Mouse (Mus musculus) splenic B cell, adult 2 months (primary cell): ENCODE results near the gene Vmn2r89.

Experiments
- DNase-seq: peaks from one replicate; pipeline ENCODE4 v3.0.0-alpha.2; 2011; ENCODE audit warnings: low read depth, low spot score
- H3K27me3 ChIP-seq: 2 replicates; pipeline ENCODE4 v1.6.1; 2012; ENCODE audit warnings: mild to moderate bottlenecking, low read length, moderate library complexity, mixed read lengths; ENCODE audit not compliant: control insufficient read depth, poor library complexity, insufficient read depth, severe bottlenecking
- H3K36me3 ChIP-seq: 2 replicates; pipeline ENCODE4 v1.6.1; 2012; ENCODE audit warnings: mild to moderate bottlenecking, low read length, moderate library complexity, mixed read lengths; ENCODE audit not compliant: control insufficient read depth, poor library complexity, insufficient read depth, severe bottlenecking

Gene Vmn2r89

DNA sequence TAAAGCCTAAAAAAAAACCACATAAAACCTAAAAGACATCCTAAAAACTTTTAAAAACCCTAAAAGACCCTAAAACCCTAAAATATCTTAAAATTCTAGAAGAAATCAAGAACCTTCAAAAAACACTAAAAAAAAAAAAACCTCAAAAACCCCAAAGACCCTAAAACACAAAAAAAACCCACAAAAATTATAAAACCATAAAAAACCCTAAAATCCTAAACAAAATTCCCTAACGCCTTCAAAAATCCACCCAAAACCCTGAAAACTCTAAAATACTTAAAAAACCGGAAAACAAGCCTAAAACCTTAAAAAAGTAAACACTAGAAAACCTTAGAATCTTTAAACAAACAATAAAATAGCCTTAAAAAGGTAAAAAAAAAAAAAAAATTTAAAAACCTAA lies 46.3 kb downstream of the Vmn2r89 start:
- no peaks in the 10 kb centered on the region for H3K36me3 ChIP-seq
- no peaks in the 10 kb centered on the region for H3K27me3 ChIP-seq
- DNase-seq: no peak

DNA sequence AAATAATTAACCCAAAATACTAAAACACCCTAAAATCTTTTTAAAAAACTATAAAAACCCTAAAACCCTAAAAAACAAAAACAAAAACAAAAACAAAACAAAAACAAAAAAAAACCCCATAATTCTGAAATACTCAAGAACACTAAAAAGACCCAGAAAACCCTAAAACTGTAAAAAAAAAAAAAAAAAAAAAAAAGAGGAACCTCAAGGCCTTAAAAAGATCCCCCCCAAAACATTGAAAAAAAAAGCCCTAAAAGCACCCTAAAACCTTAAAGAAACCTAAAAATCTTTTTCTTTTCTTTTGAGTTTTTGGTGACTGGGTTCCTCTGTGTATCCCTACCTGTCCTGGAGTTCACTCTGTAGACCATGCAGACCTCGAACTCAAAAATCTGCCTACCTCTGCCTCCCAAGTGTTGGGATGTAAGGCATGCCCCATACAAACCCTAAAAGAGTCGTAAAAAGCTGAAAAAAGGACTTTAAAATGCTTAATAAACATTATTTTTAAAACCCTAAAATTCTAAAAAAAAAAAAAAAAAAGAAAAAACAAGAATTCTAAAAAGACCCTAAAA lies 48.1 kb downstream of the Vmn2r89 start:
- no peak for DNase-seq
- Histone ChIP-seq H3K27me3 (no peaks in the 10 kb centered on the region), H3K36me3 (no peaks in the 10 kb centered on the region)

DNA sequence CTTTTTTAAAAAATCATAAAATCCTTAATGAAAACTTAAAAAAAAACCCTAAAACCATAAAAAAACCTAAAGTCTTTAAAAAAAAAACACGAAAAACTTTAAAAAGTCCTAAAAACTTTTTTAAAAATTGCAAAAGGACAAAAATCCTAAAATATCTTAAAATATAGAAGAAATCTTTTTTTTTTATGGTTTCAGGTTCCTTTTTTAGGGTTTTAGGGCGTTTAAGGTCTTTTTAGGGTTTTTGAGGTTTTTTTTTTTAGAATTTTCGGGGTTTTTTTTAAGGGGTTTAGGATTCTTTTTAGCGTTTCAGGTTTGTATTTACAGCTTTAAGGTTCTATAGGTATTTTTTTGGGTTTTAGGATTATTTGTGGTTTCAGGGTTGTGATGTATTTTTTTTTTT lies 48.8 kb downstream of the Vmn2r89 start:
- DNase-seq: no peak
- H3K36me3 ChIP-seq: no peaks in the 10 kb centered on the region
- no peaks in the 10 kb centered on the region for H3K27me3 ChIP-seq

DNA sequence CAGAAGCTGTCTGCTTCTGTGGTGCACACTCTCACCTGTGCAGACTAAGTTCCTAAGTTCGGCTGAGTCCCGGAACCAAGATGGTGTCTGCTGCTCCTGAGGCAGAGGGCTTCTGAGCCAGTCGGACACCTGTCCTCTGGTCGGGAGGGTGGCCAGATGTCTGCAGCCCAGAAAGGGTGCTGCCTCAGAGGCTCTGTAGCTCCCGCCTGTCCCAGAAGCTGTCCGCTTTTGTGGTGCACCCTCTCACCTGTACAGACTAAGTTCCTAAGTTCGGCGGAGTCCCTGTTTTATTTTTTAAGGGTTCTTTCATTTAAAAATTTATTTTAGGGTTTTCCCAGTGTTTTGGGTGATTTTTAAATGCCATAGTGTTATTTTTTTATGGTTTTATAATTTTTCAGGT lies 55.8 kb downstream of the Vmn2r89 start:
- no peaks in the 10 kb centered on the region for H3K27me3 ChIP-seq
- no peak for DNase-seq

More for the DNA sequence above, 55.8 kb downstream of the Vmn2r89 start:
- H3K36me3 ChIP-seq: no peaks in the 10 kb centered on the region
